Mouse (Mus musculus): ENCODE results near the gene Scrn3.

Gene Scrn3

DNA sequence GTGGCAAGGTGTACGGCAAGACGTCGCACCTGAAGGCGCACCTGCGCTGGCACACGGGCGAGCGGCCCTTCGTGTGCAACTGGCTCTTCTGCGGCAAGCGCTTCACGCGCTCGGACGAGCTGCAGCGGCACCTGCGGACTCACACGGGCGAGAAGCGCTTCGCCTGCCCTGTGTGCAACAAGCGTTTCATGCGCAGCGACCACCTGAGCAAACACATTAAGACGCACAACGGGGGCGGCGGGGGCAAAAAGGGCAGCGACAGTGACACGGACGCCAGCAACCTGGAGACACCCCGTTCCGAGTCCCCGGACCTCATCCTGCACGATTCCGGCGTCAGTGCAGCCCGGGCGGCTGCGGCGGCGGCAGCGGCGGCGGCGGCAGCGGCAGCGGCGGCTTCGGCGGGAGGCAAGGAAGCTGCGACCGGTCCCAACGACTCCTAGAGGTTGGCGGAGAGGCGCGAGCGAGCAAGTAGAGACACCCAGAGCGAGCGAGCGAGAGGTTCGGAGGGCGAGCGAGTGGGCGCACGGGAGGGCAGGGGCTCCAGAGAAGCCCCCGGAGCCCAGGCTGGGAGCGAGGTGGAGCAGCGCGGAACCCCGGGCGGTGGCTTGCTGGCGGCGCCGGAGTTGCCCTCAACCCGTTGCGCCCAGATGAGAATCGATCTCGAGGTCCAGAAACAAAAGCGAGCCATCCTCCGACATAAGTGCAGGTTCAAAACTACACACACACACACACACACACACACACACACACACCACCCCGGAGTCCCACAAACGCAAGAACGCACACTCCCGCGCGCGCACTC lies 38.1 kb upstream of the Scrn3 start:
- DNase-seq (ENCODE audit: low read depth, low spot score): no peak

DNA sequence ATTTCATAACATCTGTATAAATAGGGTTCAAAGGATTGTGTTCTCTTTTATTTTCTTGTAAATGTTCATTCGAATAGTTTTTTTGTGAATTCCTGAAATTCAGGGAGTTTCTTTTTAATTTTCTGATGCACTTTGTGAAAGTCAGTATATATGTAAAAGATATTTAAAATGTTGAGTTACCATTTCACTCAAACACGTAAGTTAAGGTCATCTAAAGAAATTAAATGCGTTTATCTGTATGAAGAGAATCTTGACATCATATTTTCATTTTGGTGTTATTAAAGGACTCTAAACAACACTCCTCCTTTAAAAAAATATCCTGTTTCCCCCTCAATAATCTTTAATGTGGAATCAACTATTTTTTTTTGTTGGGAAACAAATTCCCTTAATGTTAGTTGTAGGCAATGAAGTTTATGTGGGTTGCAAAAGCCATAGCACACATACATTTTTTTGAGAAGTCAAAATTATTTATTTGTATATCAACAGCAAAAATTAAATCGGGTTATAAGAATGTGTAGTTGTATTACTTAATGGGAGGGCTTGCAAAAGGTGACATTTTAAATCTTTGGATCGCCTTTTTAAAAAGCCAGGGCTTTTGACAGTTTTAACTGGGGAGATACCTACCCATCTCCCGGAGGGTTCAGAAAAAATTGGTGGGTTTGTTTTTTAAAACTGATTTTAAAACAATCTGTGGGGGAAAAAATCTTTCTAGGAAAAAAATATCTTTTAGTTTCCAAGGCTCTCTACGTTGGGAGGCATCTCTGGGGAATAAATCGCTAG lies 37.0 kb upstream of the Scrn3 start:
- no peak for DNase-seq (ENCODE audit: low read depth, low spot score)

DNA sequence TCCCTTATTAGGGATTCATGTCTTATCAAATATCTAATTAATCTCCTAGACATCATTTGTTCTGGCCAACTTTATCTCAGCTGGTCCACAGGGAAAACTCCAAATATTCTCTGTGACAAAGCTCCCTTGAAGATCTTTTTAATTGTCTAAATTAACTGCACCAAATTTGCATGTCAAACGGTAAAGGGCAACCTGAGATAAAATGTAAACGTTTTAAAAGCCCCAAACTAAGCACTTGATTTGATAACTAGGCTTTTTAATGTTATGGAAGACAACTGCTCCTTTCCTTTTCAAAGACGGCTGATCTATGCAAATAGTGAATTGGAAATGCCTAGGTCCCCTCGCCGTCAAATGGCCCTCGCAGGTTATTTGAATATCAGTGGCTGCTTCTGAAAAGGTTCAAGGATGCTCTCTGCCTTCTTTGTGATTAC lies 36.2 kb upstream of the Scrn3 start:
- no peak for DNase-seq (ENCODE audit: low read depth, low spot score)

DNA sequence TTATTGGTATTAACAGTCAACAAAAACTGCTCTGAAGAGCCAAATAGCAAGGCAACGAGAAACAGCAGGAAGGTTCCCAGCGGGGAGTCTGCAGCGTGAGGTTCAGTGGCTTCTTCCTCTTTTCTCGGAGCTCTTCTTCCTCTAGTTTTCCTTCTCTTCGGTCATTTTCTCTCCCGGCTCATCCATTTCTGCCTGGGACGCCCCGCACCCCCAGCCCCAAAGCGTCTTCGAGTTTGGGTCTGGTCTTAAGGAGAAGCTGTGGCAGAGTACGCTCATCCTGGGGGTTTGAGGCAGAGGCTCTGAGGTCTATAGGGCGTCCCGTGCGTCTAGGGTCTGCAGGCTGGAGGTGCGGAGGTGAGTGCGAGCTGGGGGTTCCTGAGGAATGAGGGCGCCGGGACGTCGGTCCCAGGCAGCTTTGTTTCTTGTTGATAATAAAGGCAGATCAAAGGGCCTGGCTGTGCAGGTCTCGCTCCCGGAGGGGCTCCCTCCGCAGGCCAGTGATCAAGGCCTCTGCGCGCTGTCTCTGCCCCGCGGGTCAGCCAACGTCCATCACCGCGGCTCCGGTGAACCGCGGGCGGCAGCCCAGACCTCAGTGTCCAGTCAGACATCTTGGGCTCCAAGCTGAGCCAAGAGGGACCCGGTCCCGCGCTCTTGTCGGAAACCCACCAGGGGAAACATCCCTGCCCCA lies 35.2 kb upstream of the Scrn3 start:
- DNase-seq (ENCODE audit: low read depth, low spot score): no peak

DNA sequence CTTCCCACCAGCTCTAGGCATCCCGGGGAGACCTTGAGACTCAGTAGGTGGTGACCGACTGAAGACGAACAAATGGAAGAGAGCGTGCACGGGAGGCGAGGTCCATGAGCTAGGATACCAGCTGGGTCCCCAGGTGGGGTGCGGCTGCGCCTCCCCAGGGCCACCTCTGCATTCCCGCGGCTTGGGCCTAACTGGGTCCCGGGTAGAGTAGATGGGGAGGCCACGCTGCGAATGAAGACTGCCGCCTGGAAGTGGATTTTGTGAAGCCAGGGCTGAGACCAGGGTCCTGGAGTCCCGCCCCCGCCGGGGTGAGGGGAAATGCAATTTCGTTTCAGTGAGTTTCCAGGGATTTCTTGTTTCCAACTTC lies 34.7 kb upstream of the Scrn3 start:
- DNase-seq (ENCODE audit: low read depth, low spot score): no peak

DNA sequence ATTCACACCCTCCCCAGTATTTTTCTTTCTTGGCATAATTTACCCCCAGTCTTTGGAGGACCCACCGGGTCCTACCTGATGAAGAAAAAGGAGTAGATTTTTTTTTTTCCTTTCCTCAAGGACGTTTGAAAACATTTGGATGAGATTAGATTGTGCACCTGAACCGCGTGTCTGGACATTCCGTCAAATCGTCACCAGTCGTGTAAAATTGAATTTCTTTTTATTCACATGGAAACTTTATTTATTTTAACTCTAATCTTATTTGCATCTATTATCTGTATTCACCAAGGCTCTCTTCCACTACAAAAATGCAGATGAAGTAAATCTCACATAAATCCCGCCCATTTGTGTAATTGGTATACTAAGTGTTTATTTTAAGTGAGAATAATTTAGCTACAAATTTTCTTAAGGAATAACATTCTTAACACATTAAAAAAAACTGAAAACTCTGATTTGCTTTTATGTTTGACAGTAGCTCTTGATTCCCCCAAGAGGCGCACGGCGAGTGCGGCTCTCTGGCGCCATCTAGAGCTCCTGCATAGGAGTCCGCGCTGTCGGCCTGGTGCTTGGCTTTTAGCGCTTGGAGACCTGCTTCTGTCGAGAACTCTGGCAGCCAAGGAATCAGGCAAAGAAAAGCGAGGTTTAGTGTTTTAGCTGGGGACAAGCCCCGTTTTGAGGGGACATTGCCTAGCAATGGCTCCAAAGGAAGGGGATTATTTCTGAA lies 34.1 kb upstream of the Scrn3 start:
- peak; percentile 58 for DNase-seq (ENCODE audit: low read depth, low spot score)

DNA sequence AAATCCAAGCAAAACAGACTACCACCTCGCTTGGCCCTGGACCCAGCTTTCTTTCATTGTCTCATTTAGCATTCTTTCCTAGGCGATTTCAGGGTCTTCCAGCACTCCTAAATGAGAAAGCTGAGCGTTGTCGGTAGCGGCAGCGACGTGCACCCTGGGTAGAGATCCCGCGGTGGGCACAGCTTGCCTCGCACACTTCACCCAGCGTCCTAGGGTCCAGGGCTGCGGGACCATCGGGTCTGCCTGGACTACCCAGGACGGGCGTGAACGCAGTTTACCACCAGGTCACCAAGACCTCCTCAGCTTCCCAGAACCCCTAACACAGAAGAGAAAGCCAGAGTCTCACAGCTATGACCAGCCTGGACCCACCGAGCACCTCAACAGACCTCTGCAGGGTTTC lies 33.5 kb upstream of the Scrn3 start:
- no peak for DNase-seq (ENCODE audit: low read depth, low spot score)

DNA sequence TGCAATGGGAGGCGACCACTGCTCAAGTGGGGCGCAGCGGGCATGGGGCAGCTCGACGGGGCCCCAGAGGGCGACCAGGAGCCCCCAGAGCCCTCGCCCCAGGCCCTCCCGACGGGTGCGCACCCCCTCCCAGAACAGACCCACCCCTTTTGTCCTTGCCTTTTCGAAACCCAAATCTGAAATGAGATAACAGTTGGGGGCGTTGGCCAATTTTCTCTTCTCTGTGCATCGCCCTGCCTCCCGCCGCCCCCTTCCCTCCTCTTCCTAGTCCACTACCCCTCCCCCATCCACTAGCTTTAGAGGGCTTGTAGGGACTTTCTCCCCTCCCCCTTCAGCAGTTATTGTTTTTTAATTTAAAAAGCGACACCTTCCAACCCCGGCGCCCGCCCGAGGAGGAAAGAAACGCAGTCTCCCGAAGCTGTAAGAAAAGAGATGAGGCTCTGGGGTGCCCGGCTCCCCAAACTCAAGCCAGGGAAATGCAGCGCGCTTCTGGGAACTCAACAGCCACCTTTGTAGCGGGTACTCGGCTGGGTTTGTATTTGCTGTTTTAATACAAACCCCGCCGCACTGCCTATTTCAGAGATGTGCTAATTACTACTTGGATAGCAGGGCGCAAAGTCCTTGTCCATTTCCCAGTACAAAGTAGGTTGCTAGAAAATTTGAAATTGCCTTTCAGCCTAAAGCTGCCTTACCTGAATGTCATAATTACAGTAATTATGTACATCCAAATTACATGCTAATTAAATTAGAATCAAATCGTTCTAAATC lies 32.9 kb upstream of the Scrn3 start:
- no peak for DNase-seq (ENCODE audit: low read depth, low spot score)

DNA sequence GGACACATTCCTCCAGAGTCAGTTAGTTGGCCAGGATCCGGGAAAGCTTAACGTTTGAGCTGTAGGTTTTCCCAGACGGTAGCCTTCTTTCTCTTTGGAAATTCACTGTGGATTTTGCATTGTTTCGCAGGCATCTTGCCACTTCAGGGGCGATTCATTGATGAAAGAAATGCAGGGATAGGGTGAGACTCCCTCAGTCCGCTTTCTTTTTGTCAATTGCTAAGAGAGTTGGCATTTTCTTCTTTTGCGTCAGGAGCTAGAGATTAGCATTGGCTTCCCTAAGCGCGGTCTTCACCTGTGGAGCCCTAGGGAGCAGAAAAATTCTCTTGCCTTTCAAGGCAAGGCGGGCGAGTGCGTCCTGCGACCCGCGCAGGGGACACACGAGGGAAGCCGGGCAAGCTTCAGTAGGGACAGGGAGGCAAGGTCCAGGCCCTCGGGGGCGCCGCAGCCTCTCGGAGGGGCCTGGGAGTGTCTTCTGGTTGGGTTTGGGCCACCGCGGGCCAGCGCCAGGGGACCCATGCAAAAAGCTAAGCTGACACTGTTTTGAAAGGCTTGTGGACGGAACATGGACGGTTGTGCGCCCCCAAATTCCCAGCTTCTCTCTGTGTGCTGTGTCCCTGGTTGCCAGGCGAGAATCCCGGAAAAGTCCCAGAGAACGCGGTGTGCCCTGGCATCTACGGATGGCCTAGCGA lies 31.9 kb upstream of the Scrn3 start:
- no peak for DNase-seq (ENCODE audit: low read depth, low spot score)

DNA sequence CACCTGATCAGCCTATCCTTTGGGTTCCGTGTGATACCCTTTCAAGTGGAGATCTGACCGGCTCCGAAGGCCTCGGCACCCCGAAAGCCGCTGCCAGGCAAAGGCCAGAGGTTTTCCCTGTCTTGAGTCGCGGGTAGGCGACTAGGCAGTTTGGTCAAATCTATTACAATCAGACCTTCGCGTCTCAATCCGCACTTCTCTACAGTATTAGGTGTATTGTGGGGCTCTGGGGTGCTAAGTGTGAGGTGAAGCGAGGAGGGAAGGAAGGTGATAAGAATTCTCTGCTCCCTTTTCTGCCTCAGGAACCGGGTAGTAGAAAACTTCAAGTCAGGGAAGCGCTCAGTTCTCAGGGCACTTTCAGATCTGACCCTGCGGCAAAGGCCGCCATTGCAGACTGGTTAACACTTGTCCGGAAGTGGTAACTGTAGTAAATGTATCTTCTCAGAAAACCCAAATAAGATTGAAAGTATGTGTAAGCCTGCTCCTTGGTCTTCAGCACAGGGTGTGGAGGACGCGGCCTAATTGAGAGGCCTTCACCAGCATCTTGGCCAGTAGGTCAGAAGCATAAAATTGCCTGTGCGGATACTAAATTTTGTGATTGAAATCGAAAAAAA lies 31.2 kb upstream of the Scrn3 start:
- no peak for DNase-seq (ENCODE audit: low read depth, low spot score)

DNA sequence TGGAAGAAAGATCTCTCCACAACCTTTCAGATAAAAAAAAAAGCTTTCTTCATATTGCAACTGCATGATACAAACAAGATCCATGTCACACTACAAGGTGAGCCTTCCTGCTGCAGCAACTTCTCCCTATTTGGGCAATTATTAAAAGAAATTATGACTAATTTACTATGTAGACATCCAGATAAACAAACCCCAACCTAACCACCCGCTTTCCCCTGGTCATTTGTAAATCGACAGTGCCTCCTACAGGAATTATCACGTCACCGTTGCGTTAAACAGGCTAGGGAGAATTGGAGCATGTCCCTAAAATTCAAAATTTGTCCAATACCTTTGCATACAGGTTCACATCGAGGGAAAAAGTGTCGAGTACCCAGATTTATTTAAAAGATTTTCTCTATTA lies 30.7 kb upstream of the Scrn3 start:
- no peak for DNase-seq (ENCODE audit: low read depth, low spot score)

DNA sequence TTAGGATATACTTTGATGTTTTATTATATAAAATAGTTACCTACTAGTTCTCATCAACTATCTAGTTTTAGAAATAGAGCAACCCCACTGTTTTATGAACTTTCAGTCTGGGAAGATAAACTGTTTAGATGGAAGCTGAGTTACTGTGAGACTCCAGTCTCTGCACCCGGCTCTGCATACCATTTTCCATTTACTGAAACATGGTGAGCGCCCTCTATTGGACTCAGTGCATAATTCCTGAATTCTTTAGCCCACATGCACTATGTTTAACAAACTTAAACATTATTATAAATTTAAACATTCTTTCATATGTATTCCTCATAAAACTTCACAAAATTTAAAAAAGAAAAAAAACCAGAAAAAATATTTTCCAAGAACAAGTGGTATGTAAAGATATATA lies 26.8 kb upstream of the Scrn3 start:
- no peak for DNase-seq (ENCODE audit: low read depth, low spot score)

DNA sequence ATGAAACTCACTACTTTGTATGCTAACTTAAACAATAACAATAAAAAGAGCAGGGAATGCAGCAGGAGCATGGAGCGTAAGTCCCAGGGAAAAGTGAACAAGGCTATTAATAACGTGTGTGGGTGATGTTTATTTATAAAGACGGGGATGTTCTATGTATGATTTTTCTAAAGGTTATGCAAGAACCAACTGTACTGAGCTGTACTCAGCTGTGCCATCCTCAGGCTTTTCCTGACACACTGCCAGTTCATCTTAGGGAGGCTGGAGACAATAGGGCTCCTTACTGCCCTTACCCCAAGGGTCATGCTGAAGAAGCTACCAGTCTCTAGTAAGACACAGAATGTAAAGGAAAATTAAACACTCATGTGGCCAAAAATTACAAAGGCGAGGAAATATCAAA lies 21.3 kb upstream of the Scrn3 start:
- DNase-seq (ENCODE audit: low read depth, low spot score): no peak

DNA sequence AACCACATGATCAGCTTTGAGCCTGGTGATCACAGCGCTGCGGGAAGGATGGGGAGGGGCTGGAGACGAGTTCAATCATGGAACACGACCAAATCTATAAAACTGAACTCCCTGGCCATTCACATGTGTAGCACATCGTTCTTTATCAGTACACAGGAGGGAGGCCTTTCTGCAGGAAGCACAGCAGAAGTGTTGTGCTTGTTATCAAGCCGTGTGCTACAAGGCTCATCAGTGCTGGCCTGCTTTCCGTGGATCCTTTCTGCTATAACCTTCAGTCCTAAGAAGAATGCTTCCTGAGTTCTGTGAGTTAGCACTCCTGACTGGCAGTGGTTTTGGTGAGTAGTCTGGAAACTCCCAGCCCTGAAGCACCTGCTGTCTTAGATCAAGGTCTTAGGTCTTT lies 17.4 kb upstream of the Scrn3 start:
- no peak for DNase-seq (ENCODE audit: low read depth, low spot score)

DNA sequence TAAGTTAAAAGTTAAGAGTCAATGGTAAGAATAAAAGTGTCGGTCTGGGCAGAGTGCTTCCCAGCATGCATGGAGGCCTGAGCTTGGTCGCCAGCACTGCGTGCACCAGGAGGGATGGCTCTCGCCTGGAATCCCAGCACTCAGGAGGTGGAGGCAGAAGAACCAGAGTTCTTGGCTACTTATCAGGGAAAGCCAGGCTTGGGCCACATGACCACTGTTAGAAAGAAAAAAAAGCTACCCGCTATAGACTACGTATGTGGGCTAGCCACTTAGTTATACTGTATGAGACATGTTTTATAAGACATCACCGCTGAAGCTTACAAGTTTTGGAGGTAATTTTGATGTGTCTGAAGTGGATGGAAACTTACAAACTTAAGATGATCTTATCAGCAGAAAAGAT lies 14.2 kb upstream of the Scrn3 start:
- DNase-seq (ENCODE audit: low read depth, low spot score): no peak

DNA sequence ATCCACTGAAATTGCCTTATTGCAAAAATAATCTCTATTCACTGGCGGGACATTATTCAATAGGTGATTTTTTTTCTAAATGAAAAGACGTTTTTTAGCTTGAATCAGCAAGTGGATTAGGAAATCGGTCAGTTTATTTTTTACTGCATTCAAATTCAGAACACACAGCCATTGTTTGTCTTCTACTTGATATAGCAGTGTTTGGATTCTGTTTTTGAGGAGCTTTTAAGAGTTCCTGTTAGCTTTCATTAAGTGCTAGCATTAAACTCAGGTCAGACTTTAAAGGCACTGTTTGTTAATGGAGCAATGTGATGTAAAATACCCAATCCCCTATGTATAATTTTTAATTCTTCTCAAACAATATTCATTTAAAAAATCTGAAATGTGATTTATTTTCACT lies 13.6 kb upstream of the Scrn3 start:
- DNase-seq (ENCODE audit: low read depth, low spot score): no peak

DNA sequence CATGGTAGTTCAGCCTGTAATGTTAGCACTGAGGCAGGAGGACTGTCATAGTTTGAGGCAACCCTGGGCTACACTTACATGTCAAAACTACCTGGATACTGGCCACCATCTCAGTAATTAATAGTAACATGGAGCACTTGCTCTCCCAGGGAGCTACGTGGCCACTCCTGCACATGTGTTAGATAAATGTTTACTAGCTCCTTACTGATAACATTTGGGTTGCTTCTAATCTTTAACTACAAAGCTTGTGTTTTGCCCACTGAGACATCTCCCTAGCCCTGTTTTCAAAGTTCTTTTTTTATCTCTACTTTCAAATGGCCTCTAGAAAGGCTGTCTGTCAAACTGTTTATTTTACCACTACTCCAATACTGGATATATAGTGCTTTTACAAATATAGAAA lies 10.4 kb upstream of the Scrn3 start:
- DNase-seq (ENCODE audit: low read depth, low spot score): no peak

DNA sequence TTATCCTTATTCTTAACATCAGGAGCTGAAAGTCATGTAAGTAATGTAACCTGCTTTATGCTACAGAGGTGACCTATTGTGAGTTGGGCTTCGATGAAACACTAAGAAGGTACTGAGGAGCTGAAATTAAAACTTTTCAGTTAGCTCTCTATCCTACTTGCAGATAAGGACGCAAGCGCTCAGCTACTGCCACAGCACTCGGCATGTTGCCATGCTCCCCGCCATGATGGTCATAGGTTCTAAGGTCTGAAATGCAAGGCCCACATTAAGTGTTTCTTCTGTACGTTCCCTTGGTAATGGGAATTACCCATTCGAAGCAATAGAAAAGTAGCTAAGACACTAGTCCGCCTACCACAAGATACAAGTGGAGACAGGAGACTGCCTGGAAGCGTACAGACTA lies 9.7 kb upstream of the Scrn3 start:
- no peak for DNase-seq (ENCODE audit: low read depth, low spot score)

DNA sequence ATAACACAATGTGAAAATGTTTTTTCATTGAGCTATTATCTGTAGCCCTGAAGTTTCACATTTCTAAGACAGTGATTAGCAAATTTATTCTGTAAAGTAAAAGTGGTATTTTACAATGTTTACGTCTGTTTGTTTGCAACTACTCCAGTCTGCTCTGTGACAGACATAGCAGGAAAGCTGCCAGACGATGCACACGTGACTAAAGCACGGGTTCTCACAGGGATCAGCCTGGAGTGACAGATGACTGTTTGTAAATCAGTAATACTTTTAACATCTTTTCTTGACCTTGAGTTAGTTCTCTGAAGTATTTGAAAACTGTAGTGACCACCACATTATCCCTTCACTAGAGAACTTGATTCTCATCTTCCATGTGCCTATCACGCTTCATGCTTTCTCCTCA lies 7.9 kb upstream of the Scrn3 start:
- no peak for DNase-seq (ENCODE audit: low read depth, low spot score)

DNA sequence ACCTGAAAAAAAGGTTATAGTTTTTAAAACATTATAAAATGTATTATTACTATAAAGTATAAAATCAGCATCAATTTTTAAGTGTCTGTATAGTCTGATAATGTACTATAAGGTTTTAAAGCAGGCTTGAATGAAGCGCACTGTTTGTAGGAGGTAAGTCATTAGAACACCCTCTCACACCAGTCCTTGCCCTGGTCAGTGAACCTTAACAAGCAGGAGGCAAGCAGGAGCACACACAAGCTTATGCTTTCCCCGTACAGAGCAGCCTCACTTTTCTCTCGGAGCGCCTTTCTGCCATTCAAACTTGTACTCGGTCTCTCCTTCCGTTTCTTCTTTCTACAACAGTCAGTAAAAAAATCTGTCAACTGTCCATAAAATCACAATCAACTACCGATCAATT lies 6.4 kb upstream of the Scrn3 start:
- DNase-seq (ENCODE audit: low read depth, low spot score): no peak
